Mouse (Mus musculus) B cell, adult 67 days (primary cell): ENCODE measurements around the gene Alox5. TPM values are rescaled to one million over a fixed set of nuclear protein-coding genes. Genes with fewer than 3 reads are reported as not detected.

Source experiments
- total RNA-seq, 2 experiments: library from RNA; stranded (reverse); gene quantifications; 4 replicates each; pipeline ENCODE4 v1.2.4; 2023

Alox5 gene
- total RNA-seq, result not detected

DNA sequence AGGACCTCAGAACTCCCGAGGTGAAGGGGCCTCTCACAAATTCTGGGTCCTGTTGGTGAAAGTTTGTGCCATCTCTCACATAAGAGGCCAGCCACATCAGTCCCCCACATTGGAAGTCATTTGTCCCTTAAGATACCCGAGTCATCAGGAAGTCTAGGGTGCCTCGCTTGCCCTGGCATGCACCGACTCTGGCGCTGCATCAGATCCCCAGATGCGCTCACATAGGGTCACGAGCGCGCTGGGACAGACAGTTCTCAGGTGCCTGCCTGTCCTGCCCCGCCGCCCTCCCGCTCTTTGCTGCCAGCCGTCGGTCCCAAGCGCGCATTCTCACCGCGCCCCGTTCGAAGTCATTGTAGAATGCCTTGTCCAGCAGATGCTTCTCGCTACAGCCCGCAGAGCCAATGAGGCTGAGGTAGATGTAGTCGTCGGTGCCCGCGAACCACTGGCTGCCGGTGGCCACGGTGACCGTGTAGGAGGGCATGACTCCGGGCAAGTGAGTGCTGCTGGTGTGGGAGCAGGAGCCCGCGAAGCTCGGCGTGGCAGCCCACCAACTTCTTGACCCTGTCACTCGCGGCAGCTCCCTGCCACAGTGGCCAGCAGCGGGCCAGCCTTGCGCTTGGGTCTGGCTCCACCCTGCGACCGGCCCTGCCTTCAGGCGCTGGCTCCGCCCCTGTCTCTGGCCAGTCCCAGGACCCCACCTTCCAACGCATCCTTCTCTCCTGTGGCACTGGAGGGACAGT is at the start of gene Alox5:
TSS of gene Alox5 (minus strand) at position 635 of the 740 bp plus-strand sequence.

DNA sequence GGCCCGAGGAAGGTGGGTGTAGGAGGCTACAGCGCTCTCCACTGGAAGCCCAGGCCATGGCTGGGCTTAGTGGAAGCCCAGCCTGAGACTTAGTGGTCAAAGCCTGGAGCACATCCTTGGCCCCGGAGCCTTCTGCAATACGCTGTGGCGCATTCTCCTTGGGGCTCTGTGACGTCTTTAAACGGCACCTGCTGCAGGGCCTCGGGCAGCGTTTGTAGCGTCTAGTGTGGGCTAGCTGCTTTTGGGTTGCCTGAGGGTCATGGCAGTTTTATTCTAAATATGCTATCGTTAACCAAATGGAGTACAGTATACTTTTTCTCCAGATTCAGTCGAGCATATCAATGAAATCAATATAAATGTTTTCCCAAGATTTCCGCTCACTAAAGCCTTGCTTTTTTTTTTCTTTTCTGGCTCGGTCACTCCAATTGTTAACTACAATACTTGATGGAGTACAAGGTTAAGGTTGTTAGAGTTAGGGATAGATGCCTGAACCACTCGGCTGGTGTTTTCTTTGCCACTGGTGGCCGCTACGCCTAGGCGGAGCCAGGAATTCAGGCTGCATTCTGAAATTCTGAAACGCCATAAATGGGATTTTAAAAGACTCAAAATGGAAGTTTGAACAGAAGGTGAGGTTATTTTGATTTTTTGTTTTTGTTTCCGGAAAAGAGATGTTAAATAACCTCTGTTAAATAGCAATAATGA is 45.5 kb upstream of the Alox5 start, which contains the start of gene Olfr212:
TSS of gene Olfr212 (plus strand) at position 215 of the 702 bp plus-strand sequence.

DNA sequence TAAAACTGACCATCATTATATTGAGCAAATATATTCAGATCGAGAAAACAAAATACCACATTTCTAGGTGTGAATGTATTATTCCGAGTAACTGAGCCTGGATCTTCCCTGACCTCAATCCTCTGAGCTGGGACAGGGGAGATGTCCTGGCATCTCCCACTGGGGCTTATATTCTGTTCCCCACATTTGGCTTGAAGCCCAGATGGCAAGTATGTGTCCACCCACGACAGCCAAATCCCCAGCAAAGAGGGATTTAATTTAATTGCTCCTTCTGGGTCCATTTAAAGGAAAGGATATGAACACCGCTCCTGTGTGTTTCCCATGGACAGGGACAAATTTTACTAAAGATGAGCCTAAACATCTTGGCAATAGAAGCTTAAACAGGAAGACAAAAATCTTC is 27.8 kb upstream of the Alox5 start, which contains the start of gene Olfr211:
TSS of gene Olfr211 (plus strand) at position 301 of the 400 bp plus-strand sequence.

Other genes with a start within 250 kb of the Alox5 start
- gene Zfand4, start 197.0 kb downstream of the Alox5 start, total RNA-seq, result 1 to 10 TPM; 2.1 to 2.9 TPM
- 1 to 10 TPM in 1 of 2 experiments, under 1 TPM in 1; 0.93 to 3.2 TPM for gene March8, start 123.2 kb downstream of the Alox5 start, total RNA-seq
- not detected for gene Olfr211, start 27.9 kb upstream of the Alox5 start, total RNA-seq
- under 1 TPM in 1 of 2 experiments, not detected in 1; 0.21 TPM for gene Olfr212, start 45.3 kb upstream of the Alox5 start, total RNA-seq
- gene Olfr213, start 77.3 kb upstream of the Alox5 start, total RNA-seq, result not detected
- gene Gm5580, start 90.0 kb upstream of the Alox5 start, total RNA-seq, result 1 to 10 TPM; 4.2 to 5.9 TPM
- not detected for gene Olfr214, start 93.1 kb upstream of the Alox5 start, total RNA-seq
- gene Olfr215, start 123.0 kb upstream of the Alox5 start, total RNA-seq, result not detected
- 10 to 100 TPM; 16.8 to 24.4 TPM for gene Zfp422, start 167.8 kb upstream of the Alox5 start, total RNA-seq
- not detected for gene Depp1, start 189.4 kb upstream of the Alox5 start, total RNA-seq
- 10 to 100 TPM; 42.5 to 42.9 TPM for gene Rassf4, start 212.8 kb upstream of the Alox5 start, total RNA-seq